Mouse (Mus musculus) cerebellum, adult 2 months (tissue): Measurements from ENCODE around the gene Cngb1. TPM values are rescaled to one million over a fixed set of nuclear protein-coding genes. Genes with fewer than 3 reads are reported as not detected.

Source experiments
- DNase-seq, 2 experiments: peaks; one replicate each; pipeline ENCODE4 v3.0.0; 2021
- H3K27ac ChIP-seq: fragments of 200-500 bp; 2 replicates; pipeline ENCODE4 v1.5.1; 2012; ENCODE audit warnings: low read length, control low read depth, inconsistent platforms; ENCODE audit not compliant: insufficient read depth
- H3K27me3 ChIP-seq: fragments of 200-500 bp; 2 replicates; pipeline ENCODE4 v1.6.1; 2012; ENCODE audit warnings: inconsistent platforms, mild to moderate bottlenecking, low read length, moderate library complexity; ENCODE audit not compliant: control insufficient read depth, insufficient read depth
- H3K4me1 ChIP-seq: fragments of 200-500 bp; 2 replicates; pipeline ENCODE4 v1.6.1; 2011; ENCODE audit warnings: low read length; ENCODE audit not compliant: control insufficient read depth, insufficient read depth
- H3K4me3 ChIP-seq: fragments of 200-500 bp; replicated peaks from 2 replicates; pipeline ENCODE3; 2011; ENCODE audit warnings: mild to moderate bottlenecking, low read depth, low read length, control low read depth; ENCODE audit not compliant: insufficient read depth
- CTCF ChIP-seq: fragments of 200-500 bp; IDR thresholded peaks from 2 replicates; pipeline ENCODE4 v1.5.1; 2011; ENCODE audit warnings: low read depth, mild to moderate bottlenecking, control low read depth, low read length, moderate library complexity, borderline replicate concordance; ENCODE audit not compliant: insufficient read depth
- POLR2A ChIP-seq: fragments of 200-500 bp; IDR thresholded peaks from 2 replicates; pipeline ENCODE4 v1.6.1; 2011; ENCODE audit warnings: low read length, control low read depth, borderline replicate concordance; ENCODE audit not compliant: insufficient read depth
- WGBS: fragments of 180-500 bp; shearing (Covaris S2); methylation state at CpG from one replicate; pipeline ENCODE4 v1.1.7; 2018; 5-methylcytosine and 5-hydroxymethylcytosine counted together
- polyA plus RNA-seq: library from polyadenylated mRNA; depleted of rRNA; stranded (reverse); fragments of >200 nt; gene quantifications from 2 replicates; pipeline ENCODE4 v1.2.3, GENCODE M21; 2012

Gene Cngb1
- polyA plus RNA-seq, 1 experiment: 0.41 TPM

DNA sequence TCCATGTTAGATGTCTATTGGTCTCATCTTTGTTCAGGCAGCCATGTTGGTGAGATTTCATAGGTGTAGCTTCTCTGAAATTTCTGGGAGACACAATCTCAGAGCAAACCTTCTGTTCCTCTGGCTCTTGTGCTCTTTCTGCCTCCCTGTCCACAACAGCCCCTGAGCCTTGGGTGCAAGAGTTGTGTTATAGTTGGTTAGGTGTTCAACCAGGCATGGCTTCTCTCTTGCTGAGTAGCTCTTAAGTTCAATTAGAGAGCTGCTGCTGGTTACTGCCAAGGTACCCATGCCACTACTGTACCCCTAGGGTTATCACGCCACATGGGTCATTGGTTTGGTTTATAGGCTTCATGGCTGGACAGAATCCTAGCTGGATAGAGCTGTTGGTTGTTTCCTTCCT is 9.0 kb upstream of the Cngb1 start:
- TF ChIP-seq POLR2A: no peak
- TF ChIP-seq CTCF: no peak
- Histone ChIP-seq H3K4me3 (no peak overlapping the region), H3K27ac (no peak overlapping the region), H3K27me3 (no peaks in the 10 kb centered on the region), H3K4me1 (no peaks in the 10 kb centered on the region)
- no peak for DNase-seq
- WGBS: 100% methylated on average over 1 of the region's 1 CpGs

DNA sequence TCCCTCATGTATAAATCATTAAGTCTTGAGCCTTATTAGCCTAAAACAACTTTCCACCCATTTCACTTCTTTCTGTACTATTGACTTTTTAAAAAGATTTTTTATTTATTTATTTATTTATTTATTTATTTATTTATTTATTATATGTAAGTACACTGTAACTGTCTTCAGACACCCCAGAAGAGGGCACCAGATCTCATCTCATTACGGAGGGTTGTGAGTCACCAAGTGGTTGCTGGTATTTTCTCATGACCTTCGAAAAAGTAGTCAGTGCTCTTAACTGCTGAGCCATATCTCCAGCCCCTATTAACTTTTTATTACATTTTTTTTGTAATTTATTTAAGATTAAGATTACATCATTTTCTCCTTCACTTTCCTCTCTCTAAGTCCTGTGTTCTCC is 8.3 kb upstream of the Cngb1 start:
- Histone ChIP-seq H3K27me3 (no peaks in the 10 kb centered on the region), H3K4me1 (no peaks in the 10 kb centered on the region), H3K4me3 (no peak overlapping the region), H3K27ac (no peak overlapping the region)
- WGBS: 74% methylated on average over 2 of the region's 2 CpGs
- no peak for TF ChIP-seq CTCF
- no peak for TF ChIP-seq POLR2A
- no peak for DNase-seq

DNA sequence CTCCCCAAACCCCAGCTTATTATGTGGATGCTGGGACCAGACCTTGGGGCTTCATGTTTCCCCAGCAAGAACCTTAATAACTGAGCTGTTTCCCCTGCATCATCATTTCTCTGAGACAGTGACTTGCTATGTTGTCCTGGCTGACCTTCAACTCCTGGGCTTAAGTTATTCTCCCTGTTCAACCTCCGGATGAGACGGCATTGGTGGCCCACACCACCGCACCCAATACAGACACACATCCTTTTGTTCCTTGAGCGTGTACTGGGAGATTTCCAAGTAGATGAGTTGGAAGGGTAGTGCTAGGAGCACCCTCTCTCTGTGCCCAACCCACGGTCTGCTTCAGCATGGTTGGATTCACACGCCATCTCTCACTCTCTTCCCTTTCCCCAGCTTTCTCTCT is 7.5 kb upstream of the Cngb1 start:
- no peak for TF ChIP-seq CTCF
- TF ChIP-seq POLR2A: no peak
- Histone ChIP-seq H3K4me1 (no peaks in the 10 kb centered on the region), H3K4me3 (no peak overlapping the region), H3K27ac (no peak overlapping the region), H3K27me3 (no peaks in the 10 kb centered on the region)
- WGBS: 64% methylated on average over 6 of the region's 6 CpGs
- DNase-seq: no peak

DNA sequence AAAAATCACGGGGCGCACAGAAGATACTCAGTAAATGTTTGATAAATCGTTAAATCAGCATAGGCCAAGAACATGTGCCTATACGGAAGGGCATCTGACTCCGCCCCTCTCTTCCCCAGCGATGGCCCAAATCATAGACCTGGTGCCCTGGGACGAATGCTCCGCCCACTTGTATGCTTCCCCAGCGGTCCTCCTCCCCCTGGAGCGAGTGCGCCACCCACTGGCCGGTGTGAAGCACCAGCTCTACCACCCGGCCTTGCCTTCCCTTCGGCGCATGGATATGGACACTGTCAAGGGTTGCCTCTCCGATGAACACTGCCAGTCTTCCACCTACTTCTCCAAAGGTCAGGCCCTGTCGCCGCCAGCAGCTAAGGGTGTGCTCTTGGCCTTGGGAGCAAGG is 6.5 kb upstream of the Cngb1 start:
- DNase-seq: no peak
- no peak overlapping the region for H3K4me3 ChIP-seq
- H3K27me3 ChIP-seq: no peaks in the 10 kb centered on the region
- TF ChIP-seq CTCF (no peak), POLR2A (no peak)
- no peak overlapping the region for H3K27ac ChIP-seq
- 71% methylated on average over 18 of the region's 18 CpGs for WGBS
- H3K4me1 ChIP-seq: no peaks in the 10 kb centered on the region

- H3K4me3 ChIP-seq: no peak within 1 kb of the TSS
- H3K4me1 ChIP-seq: no peaks in the 10 kb centered on the region
- no peak for TF ChIP-seq POLR2A
- no peak for TF ChIP-seq CTCF
- whole genome bisulfite sequencing: 42% methylated on average over 6 of the region's 6 CpGs
- DNase-seq: no peak
- no peak within 1 kb of the TSS for H3K27ac ChIP-seq
- no peaks in the 10 kb centered on the region for H3K27me3 ChIP-seq
Measured at GRCm38 (mm10) chr8:95310342-95310970, 4.1 kb upstream of the Cngb1 start, which contains the start of gene Tepp. TSS of gene Tepp (plus strand) at chr8:95310566.

DNA sequence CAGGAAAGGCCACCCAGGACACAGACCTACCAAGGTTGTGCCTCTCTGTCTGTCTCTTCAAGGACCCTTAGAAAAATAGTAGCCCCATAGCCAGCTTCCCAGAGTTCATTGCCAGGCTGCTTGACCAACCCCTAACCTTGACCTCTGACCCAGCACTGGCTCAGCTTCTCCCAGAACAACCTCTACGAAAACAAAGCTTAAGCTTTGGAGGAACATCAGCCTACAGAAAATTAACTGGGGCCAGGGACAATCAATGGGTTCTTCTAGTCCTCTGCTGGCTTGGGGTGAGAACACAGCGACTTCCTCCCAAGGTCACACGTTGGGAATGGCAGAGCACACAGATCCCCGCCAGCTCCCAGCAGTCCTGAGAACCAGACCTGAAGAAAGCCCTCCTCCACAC is 859 bp downstream of the Cngb1 start:
- Histone ChIP-seq H3K27ac (no peak overlapping the region), H3K4me1 (no peaks in the 10 kb centered on the region), H3K27me3 (no peaks in the 10 kb centered on the region), H3K4me3 (no peak overlapping the region)
- 86% methylated on average over 4 of the region's 4 CpGs for WGBS
- no peak for TF ChIP-seq CTCF
- TF ChIP-seq POLR2A: no peak
- DNase-seq: no peak

- no peaks in the 10 kb centered on the region for H3K27me3 ChIP-seq
- H3K4me1 ChIP-seq: no peaks in the 10 kb centered on the region
- H3K4me3 ChIP-seq: no peak overlapping the region
- TF ChIP-seq CTCF: peak; percentile 45; the same call in 1 of the 2 replicates
- no peak for TF ChIP-seq POLR2A
- DNase-seq: no peak
- H3K27ac ChIP-seq: no peak overlapping the region
- WGBS: 25% methylated on average over 5 of the region's 5 CpGs
Measured at GRCm38 (mm10) chr8:95302410-95302809, 4.0 kb downstream of the Cngb1 start.

DNA sequence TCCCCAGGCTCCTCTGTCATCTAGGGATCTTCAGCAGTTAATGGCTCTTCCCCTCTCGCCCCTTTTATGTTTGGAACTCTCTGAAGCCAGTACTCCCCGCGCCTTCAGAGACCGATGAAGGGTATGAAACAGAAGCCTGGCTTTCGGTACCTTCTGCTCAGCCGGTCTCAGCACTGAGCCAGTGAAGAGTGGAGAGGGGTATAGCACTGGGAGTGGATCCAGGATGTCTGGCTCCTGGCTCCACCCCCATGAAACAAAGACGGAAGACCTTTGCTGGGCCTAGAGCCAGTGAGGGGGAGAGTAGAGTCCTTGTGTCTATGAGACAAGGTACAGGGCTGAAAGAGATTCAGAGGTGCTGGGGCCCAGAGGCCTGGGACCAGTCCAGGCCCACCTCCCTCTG is 12.5 kb downstream of the Cngb1 start:
- WGBS: 7% methylated on average over 7 of the region's 7 CpGs
- Histone ChIP-seq H3K4me1 (no peaks in the 10 kb centered on the region), H3K27ac (no peak overlapping the region), H3K27me3 (no peaks in the 10 kb centered on the region), H3K4me3 (peak overlapping the region; percentile 23)
- TF ChIP-seq CTCF: no peak
- TF ChIP-seq POLR2A: no peak
- no peak for DNase-seq
